In the genomic region with DNA sequence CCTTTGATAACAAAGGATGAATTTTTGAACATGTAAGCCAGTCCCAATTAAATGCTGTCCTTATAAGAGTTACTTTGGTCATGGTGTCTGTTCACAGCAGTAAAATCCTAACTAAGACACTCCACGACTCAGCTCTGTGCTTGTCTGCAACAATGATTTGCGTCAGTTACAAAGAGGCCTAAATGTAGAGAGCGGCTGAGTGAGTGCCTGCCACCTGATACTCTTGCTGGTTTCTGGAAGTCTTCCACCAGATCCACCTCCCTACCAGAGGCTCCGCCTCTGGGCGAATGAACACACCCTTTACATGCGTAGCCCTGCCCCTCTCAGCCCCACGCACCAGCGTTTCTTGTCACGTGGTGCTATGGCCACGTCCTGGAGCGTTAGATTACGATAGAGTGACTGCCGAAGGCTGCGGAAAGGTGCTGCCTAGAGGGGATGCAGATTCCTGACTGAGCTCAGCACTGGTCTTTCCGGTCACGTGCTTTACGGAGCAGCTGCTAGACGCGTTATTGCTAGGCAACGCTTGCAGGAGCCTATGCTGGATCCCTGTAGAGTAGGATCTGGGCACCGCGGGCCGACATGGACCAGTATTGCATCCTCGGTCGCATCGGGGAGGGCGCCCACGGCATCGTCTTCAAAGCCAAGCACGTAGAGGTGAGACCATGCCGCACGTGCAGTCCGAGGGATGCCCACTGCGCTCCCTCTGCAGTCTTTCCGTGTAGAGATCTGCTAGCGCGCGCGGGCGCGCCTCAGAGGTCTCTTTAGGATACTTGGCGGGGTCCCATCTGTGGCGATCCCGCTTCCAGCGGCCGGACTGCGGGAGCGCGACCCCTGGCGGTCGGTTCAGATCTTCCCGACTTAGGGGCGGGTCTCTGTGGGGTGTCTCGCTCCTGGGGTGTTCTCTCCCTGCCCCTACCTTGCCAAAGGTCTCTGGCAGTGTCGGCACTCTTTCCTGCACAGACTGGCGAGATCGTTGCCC, we compare ENCODE assay signal across 8 mouse cellular contexts. TPM values are rescaled to one million over a fixed set of nuclear protein-coding genes. Genes with fewer than 3 reads are reported as not detected.
DNase-seq lines count a peak whose midpoint lies in the region; ATAC-seq lines count a peak whose summit lies in the region.

A gene (plus strand): TSS at position 298 of the 979 bp plus-strand sequence.

- H3K4me2 ChIP-seq in heart, embryonic 14.5 days (ENCODE audit: low read length): peak within 1 kb of the TSS; percentile 77
- H3K4me2 ChIP-seq in liver, embryonic 13.5 days: peak within 1 kb of the TSS; percentile 98
- H3K4me2 ChIP-seq in stomach, embryonic 16.5 days (ENCODE audit: low read depth, low read length): peak within 1 kb of the TSS; percentile 65

- no peaks in the 10 kb centered on the region for H3K27me3 ChIP-seq in heart, embryonic 14.5 days (ENCODE audit: control insufficient read depth, insufficient read depth, low read length)
- no peaks in the 10 kb centered on the region for H3K27me3 ChIP-seq in liver, embryonic 13.5 days
- no peaks in the 10 kb centered on the region for H3K27me3 ChIP-seq in stomach, embryonic 16.5 days (ENCODE audit: control insufficient read depth, insufficient read depth, low read length)

- H3K4me1 ChIP-seq in heart, embryonic 14.5 days (ENCODE audit: control insufficient read depth in 2 of 2, insufficient read depth in 2 of 2, low read length in 2 of 2): peaks cover 0 to 3% of the 10 kb centered on the region in 2 experiments; a peak in 1 of 4 replicates
- H3K4me1 ChIP-seq in liver, embryonic 13.5 days (replicated peaks): peaks cover 20% of the 10 kb centered on the region
- peaks cover 4% of the 10 kb centered on the region for H3K4me1 ChIP-seq in stomach, embryonic 16.5 days (ENCODE audit: control insufficient read depth, insufficient read depth, low read length)

- no peaks in the 10 kb centered on the region for H3K9me3 ChIP-seq in heart, embryonic 14.5 days (ENCODE audit: control insufficient read depth, low read length)
- no peaks in the 10 kb centered on the region for H3K9me3 ChIP-seq in liver, embryonic 13.5 days (replicated peaks)
- no peaks in the 10 kb centered on the region for H3K9me3 ChIP-seq in stomach, embryonic 16.5 days (replicated peaks; ENCODE audit: control insufficient read depth, low read length)

- peak; percentile 95 for ATAC-seq in CD4-positive, CD25-positive, alpha-beta regulatory T cell, adult 4 months
- ATAC-seq in heart, embryonic 14.5 days (ENCODE audit: insufficient number of reproducible peaks, insufficient read depth, low FRiP score, low read depth): peak; percentile 99
- peak; percentile 99 for ATAC-seq in liver, embryonic 13.5 days (ENCODE audit: low read depth)
- ATAC-seq in stomach, embryonic 16.5 days (ENCODE audit: insufficient read depth, low FRiP score): peak; percentile 99

- H3K36me3 ChIP-seq in heart, embryonic 14.5 days (ENCODE audit: control insufficient read depth, insufficient read depth, low read length): no peaks in the 10 kb centered on the region
- H3K36me3 ChIP-seq in liver, embryonic 13.5 days: no peaks in the 10 kb centered on the region
- no peaks in the 10 kb centered on the region for H3K36me3 ChIP-seq in stomach, embryonic 16.5 days (ENCODE audit: control insufficient read depth, insufficient read depth, low read length)

- peak within 1 kb of the TSS; percentile 74 to 90 for H3K27ac ChIP-seq in heart, embryonic 14.5 days (replicated peaks in 1 of 2; ENCODE audit: control insufficient read depth in 1 of 2, insufficient read depth in 1 of 2, low read depth in 2 of 2, low read length in 2 of 2)
- peak within 1 kb of the TSS; percentile 84 for H3K27ac ChIP-seq in liver, embryonic 13.5 days
- peak within 1 kb of the TSS; percentile 87 for H3K27ac ChIP-seq in stomach, embryonic 16.5 days (ENCODE audit: low read length)

- peak; percentile 75 for DNase-seq in c-Kit-negative CD71-positive TER-119-positive erythroid progenitor cells, embryonic 14.5 days (ENCODE audit: low read depth, low spot score)
- DNase-seq in fibroblast of lung, adult 2 months (ENCODE audit: low read depth): peak; percentile 95
- DNase-seq in kidney, postnatal 14 days: peak; percentile 93
- peak; percentile 87 for DNase-seq in liver, embryonic 13.5 days
- DNase-seq in neural tube, embryonic 10.5 days (ENCODE audit: extremely low spot score, low spot score): peak; percentile 94

- WGBS in heart, embryonic 14.5 days: under 1% methylated on average over 57 of the region's 57 CpGs
- WGBS in liver, embryonic 13.5 days (ENCODE audit: insufficient replicate concordance): under 1% methylated on average over 57 of the region's 57 CpGs
- WGBS in stomach, embryonic 16.5 days: under 1% methylated on average over 57 of the region's 57 CpGs

- H3K4me3 ChIP-seq in heart, embryonic 14.5 days (ENCODE audit: control insufficient read depth in 1 of 2, insufficient read depth in 1 of 2, low read depth in 1 of 2, low read length in 2 of 2): peak within 1 kb of the TSS; percentile 54 to 83
- peak within 1 kb of the TSS; percentile 78 for H3K4me3 ChIP-seq in liver, embryonic 13.5 days (replicated peaks)
- peak within 1 kb of the TSS; percentile 74 for H3K4me3 ChIP-seq in stomach, embryonic 16.5 days (replicated peaks; ENCODE audit: low read length)

- H3K9ac ChIP-seq in heart, embryonic 14.5 days (ENCODE audit: low read length): peak within 1 kb of the TSS; percentile 59
- H3K9ac ChIP-seq in liver, embryonic 13.5 days: peak within 1 kb of the TSS; percentile 77
- H3K9ac ChIP-seq in stomach, embryonic 16.5 days (ENCODE audit: low read length): peak within 1 kb of the TSS; percentile 78

RNA-seq across cellular contexts. Expression of the gene that starts here (rescaled TPM):
- 1 to 10 TPM; 4.1 to 6.8 TPM for polyA plus RNA-seq in CD4-positive, CD25-positive, alpha-beta regulatory T cell, adult 4 months (2017; shearing (Covaris generic))
- 4.4 and 6.2 TPM in 2 replicates for polyA plus RNA-seq in heart, embryonic 14.5 days (2014; fragmentation: Nextera tagmentation; extraction: Ambion mirVana)
- polyA plus RNA-seq in liver, embryonic 13.5 days (2015; fragmentation: Nextera tagmentation; extraction: Ambion mirVana): 3.7 and 3.8 TPM in 2 replicates
- polyA plus RNA-seq in stomach, embryonic 16.5 days (2015; fragmentation: Nextera tagmentation; extraction: Ambion mirVana): 10.1 and 12.9 TPM in 2 replicates

Comparison
In these comparisons a context has a peak if more than half of its experiments do, and no peak if none do; other contexts are left out.
1. Peak in every context shown above with its lines: DNase-seq, ATAC-seq, H3K4me3 ChIP-seq and H3K27ac ChIP-seq.